Mouse (Mus musculus): ENCODE measurements around the gene Sec11a. TPM values are rescaled to one million over a fixed set of nuclear protein-coding genes. Genes with fewer than 3 reads are reported as not detected.

Sec11a gene
- polyA plus RNA-seq, 1 experiment from 2014 or later, result 120 TPM

GRCm38 (mm10) chr7:80918982-80919646, 28.5 kb downstream of the Sec11a start:
- Histone ChIP-seq H3K4me3 (replicated peaks) (no peak overlapping the region), H3K27me3 (no peaks in the 10 kb centered on the region), H3K4me1 (replicated peaks) (peaks cover 22% of the 10 kb centered on the region), H3K36me3 (peaks cover 69% of the 10 kb centered on the region), H3K9me3 (replicated peaks) (no peaks in the 10 kb centered on the region), H3K9ac (no peak overlapping the region), H3K27ac (no peak overlapping the region; the same call in 1 of the 2 replicates), H3K4me2 (no peak overlapping the region)
- ATAC-seq (ENCODE audit: low read depth) (peak; percentile 59), DNase-seq (no peak)
- WGBS (ENCODE audit: insufficient replicate concordance), result 23% methylated on average over 8 of the region's 8 CpGs

DNA sequence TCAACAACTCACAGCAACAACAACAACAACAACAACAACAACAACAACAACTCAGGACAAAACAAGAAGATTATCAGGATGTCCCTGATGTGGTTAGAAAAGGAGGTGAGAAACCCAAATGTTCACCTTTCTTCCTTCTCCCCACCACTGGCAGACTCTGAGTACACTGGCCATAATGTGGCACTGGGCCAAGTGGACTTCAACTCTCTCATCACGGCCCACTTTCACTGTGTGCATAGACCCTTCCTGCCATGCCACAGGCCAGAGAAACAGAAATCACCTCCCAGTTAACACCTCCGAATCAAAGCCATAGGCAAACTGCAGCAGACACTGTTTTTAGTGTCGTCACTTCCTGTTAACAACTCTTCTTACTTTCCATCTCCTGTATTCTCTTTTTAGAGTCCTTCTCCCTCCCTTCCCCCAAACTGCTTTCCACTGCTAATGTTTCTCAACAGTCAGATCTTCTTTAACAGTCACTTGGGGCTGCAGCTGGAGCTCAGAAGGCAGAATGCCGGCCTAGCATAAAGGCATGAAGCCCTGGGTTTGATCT, 29.6 kb downstream of the Sec11a start:
- peaks cover 76% of the 10 kb centered on the region for H3K36me3 ChIP-seq
- DNase-seq (no peak), ATAC-seq (ENCODE audit: low read depth) (no peak)
- H3K4me3 ChIP-seq (replicated peaks), result no peak overlapping the region
- WGBS (ENCODE audit: insufficient replicate concordance), result 75% methylated on average over 4 of the region's 4 CpGs
- H3K4me1 ChIP-seq (replicated peaks), result peaks cover 22% of the 10 kb centered on the region
- no peaks in the 10 kb centered on the region for H3K27me3 ChIP-seq
- H3K4me2 ChIP-seq, result no peak overlapping the region
- H3K9ac ChIP-seq, result no peak overlapping the region
- H3K9me3 ChIP-seq (replicated peaks), result no peaks in the 10 kb centered on the region
- H3K27ac ChIP-seq, result no peak overlapping the region

GRCm38 (mm10) chr7:80912496-80912895, 35.1 kb downstream of the Sec11a start:
- no peaks in the 10 kb centered on the region for H3K4me1 ChIP-seq (replicated peaks)
- H3K9me3 ChIP-seq (replicated peaks), result no peaks in the 10 kb centered on the region
- H3K27me3 ChIP-seq, result no peaks in the 10 kb centered on the region
- no peak overlapping the region for H3K4me3 ChIP-seq (replicated peaks)
- 79% methylated on average over 8 of the region's 8 CpGs for WGBS (ENCODE audit: insufficient replicate concordance)
- no peak for ATAC-seq (ENCODE audit: low read depth)
- no peak overlapping the region for H3K27ac ChIP-seq
- H3K9ac ChIP-seq, result no peak overlapping the region
- no peak overlapping the region for H3K4me2 ChIP-seq
- no peak for DNase-seq
- H3K36me3 ChIP-seq, result peaks cover 71% of the 10 kb centered on the region

GRCm38 (mm10) chr7:80911053-80911452, 36.5 kb downstream of the Sec11a start:
- Histone ChIP-seq H3K36me3 (peaks cover 57% of the 10 kb centered on the region), H3K9me3 (replicated peaks) (no peaks in the 10 kb centered on the region), H3K9ac (no peak overlapping the region), H3K4me1 (replicated peaks) (no peaks in the 10 kb centered on the region), H3K27me3 (no peaks in the 10 kb centered on the region), H3K27ac (no peak overlapping the region), H3K4me2 (no peak overlapping the region), H3K4me3 (replicated peaks) (no peak overlapping the region)
- DNase-seq (peak; percentile 32), ATAC-seq (ENCODE audit: low read depth) (no peak)
- WGBS (ENCODE audit: insufficient replicate concordance), result 64% methylated on average over 7 of the region's 7 CpGs

- ATAC-seq (ENCODE audit: low read depth) (no peak), DNase-seq (peak; percentile 45)
- H3K27me3 ChIP-seq, result no peaks in the 10 kb centered on the region
- 0 out of 2 replicates have a peak, but pooled peaks cover 5% of the 10 kb centered on the region for H3K36me3 ChIP-seq
- H3K4me2 ChIP-seq, result peak within 1 kb of the TSS; percentile 88
- peaks cover 36% of the 10 kb centered on the region for H3K4me1 ChIP-seq (replicated peaks)
- H3K9ac ChIP-seq, result peak within 1 kb of the TSS; percentile 72
- no peak within 1 kb of the TSS for H3K27ac ChIP-seq
- peak within 1 kb of the TSS; percentile 60 for H3K4me3 ChIP-seq (replicated peaks)
- WGBS (ENCODE audit: insufficient replicate concordance), result 3% methylated on average over 19 of the region's 19 CpGs
- H3K9me3 ChIP-seq (replicated peaks), result no peaks in the 10 kb centered on the region
Measured at GRCm38 (mm10) chr7:80904921-80905515, 42.6 kb downstream of the Sec11a start, which contains the start of gene Nmb. TSS of gene Nmb (minus strand) at chr7:80905076.

DNA sequence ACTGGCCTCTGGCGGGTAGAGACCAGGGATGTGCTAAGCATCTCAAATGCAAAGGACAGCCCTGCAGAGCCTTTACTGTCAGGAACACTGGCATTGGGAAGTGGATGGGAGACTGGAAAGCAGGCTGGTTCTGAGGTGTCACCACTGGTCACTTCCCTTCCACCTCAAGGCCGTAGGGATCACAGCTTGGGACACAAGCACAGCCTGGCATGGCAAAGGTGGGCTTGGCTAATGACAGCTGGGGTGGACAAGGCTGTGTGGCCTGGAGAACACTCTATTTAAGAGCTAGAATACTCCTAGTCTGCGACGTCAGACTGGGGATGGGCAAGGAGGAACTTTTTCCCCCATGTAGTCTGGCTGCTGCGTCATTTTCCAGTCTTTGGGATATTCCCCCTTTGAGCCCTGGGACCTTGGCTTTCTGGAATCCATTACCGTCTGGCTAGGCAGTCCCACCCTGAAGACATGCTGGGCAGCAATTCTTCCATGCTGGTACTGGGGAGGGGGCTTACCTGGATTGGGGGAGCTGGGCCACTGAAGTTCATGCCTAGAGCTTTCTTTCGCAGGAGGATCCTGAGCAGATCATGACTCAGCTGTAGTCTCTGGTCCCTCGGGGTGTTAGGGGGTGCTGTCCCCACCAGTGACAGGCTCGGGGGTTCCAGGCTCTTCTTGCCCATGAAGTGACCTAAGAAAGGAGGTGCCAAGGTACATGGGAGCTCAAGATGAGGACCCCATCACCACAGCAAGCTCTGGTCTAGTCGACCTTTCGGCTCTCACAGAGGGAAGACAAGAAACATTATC, 43.8 kb downstream of the Sec11a start:
- DNase-seq (no peak), ATAC-seq (ENCODE audit: low read depth) (no peak)
- Histone ChIP-seq H3K4me1 (replicated peaks) (peaks cover 45% of the 10 kb centered on the region), H3K9me3 (replicated peaks) (no peaks in the 10 kb centered on the region), H3K4me3 (replicated peaks) (no peak overlapping the region), H3K36me3 (peaks cover 7% of the 10 kb centered on the region), H3K9ac (no peak overlapping the region), H3K27me3 (no peaks in the 10 kb centered on the region), H3K27ac (no peak overlapping the region), H3K4me2 (peak overlapping the region; percentile 88)
- WGBS (ENCODE audit: insufficient replicate concordance), result 77% methylated on average over 11 of the region's 11 CpGs

DNA sequence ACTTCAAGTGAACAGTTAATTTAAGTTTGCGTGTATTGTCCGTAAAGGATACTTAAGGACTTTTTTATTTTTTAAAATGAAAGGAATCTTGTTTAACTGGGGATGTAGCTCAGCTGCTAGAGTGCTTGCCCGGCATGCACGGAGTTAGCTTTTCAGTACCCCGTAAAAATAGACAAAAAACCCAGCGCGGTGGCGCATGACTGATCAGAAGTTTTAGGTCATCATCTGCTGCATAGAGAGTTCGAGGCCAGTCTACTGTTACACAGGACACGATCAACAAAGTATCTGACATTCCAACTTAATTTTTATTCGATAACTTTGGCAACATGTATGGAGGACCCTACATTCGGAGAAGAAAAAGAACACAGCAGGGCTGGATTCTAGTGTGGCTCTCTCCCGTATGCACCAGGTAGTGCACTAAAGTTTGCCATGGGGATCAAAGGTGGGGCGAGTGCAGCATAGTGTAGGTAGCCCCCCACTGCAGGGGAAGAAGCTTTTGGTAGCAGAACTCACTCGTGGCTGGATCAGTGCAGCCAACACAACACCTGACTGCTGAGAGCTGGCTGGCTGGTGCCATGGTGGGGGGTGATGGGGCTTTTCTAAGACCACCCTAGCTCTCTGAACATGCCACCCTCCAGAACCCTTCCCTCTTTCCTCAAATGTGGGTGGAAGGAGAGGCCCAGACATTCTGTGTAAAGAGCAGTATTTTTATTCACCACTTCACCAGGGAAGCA, 45.9 kb downstream of the Sec11a start:
- H3K4me2 ChIP-seq, result peak overlapping the region; percentile 87
- ATAC-seq (ENCODE audit: low read depth), result no peak
- H3K9ac ChIP-seq, result peak overlapping the region; percentile 77
- H3K4me3 ChIP-seq (replicated peaks), result peak overlapping the region; percentile 79
- no peaks in the 10 kb centered on the region for H3K27me3 ChIP-seq
- peaks cover 56% of the 10 kb centered on the region for H3K4me1 ChIP-seq (replicated peaks)
- peak overlapping the region; percentile 85 for H3K27ac ChIP-seq
- H3K9me3 ChIP-seq (replicated peaks), result no peaks in the 10 kb centered on the region
- peaks cover 28% of the 10 kb centered on the region for H3K36me3 ChIP-seq
- DNase-seq, result no peak
- 32% methylated on average over 15 of the region's 15 CpGs for WGBS (ENCODE audit: insufficient replicate concordance)

- peaks cover 35% of the 10 kb centered on the region for H3K36me3 ChIP-seq
- peak within 1 kb of the TSS; percentile 79 for H3K4me3 ChIP-seq (replicated peaks)
- peak within 1 kb of the TSS; percentile 87 for H3K4me2 ChIP-seq
- no peaks in the 10 kb centered on the region for H3K27me3 ChIP-seq
- H3K4me1 ChIP-seq (replicated peaks), result peaks cover 56% of the 10 kb centered on the region
- peak within 1 kb of the TSS; percentile 77 for H3K9ac ChIP-seq
- WGBS (ENCODE audit: insufficient replicate concordance), result under 1% methylated on average over 36 of the region's 36 CpGs
- DNase-seq (peak; percentile 88), ATAC-seq (ENCODE audit: low read depth) (peak; percentile 96)
- peak within 1 kb of the TSS; percentile 85 for H3K27ac ChIP-seq
- no peaks in the 10 kb centered on the region for H3K9me3 ChIP-seq (replicated peaks)
Measured at GRCm38 (mm10) chr7:80900944-80901501, 46.6 kb downstream of the Sec11a start, which contains the start of gene Wdr73. TSS of gene Wdr73 (minus strand) at chr7:80901269.

DNA sequence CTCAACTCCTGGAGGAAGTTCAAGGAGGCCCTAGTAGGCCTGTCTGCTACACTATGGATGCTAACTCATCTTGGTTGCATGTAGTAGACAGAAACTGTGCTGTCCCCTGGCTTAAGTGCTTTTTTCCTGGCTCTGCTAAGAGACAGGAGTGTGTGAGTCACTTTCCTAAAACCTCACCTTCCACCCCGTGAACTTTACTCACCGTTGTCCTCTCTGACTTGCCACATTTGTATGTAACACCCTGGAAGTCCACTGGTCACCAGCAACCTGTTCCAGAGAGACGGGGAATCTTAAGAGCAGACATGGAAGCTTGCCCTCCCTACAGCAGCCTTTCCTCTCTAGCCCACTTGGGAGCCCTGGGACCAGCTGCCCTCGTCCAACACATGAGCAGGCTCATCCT, 49.9 kb downstream of the Sec11a start:
- H3K9me3 ChIP-seq (replicated peaks), result no peaks in the 10 kb centered on the region
- WGBS (ENCODE audit: insufficient replicate concordance), result 75% methylated on average over 4 of the region's 4 CpGs
- no peaks in the 10 kb centered on the region for H3K27me3 ChIP-seq
- no peak overlapping the region for H3K27ac ChIP-seq
- H3K4me2 ChIP-seq, result no peak overlapping the region
- DNase-seq (no peak), ATAC-seq (ENCODE audit: low read depth) (no peak)
- no peak overlapping the region for H3K4me3 ChIP-seq (replicated peaks)
- H3K9ac ChIP-seq, result 0 out of 2 replicates have a peak overlapping the region, but pooled peaks have one; percentile 4
- peaks cover 39% of the 10 kb centered on the region for H3K4me1 ChIP-seq (replicated peaks)
- H3K36me3 ChIP-seq, result peaks cover 62% of the 10 kb centered on the region

DNA sequence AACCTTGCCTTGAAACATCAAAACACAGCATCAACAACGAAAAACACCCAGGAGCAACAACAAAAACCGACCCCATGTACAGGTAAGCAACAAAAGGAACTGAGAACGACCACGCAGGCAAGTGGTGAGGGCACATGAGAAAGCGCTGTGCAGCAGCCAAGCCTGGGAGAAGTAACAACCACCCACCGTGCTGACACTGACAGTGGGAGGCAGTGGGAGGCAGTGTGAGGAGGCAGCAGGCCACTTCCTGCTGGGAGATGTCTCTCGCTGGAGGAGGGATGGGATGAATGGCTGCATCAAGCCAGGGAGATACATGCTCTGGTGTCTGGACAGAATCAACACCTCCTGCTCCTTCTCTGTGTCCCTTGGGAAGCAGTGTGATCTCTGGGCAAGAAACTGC, 50.4 kb downstream of the Sec11a start:
- Histone ChIP-seq H3K27ac (no peak overlapping the region), H3K4me2 (no peak overlapping the region), H3K36me3 (peaks cover 68% of the 10 kb centered on the region), H3K27me3 (no peaks in the 10 kb centered on the region), H3K9ac (no peak overlapping the region), H3K9me3 (replicated peaks) (no peaks in the 10 kb centered on the region), H3K4me1 (replicated peaks) (peaks cover 36% of the 10 kb centered on the region), H3K4me3 (replicated peaks) (no peak overlapping the region)
- WGBS (ENCODE audit: insufficient replicate concordance), result 77% methylated on average over 7 of the region's 7 CpGs
- ATAC-seq (ENCODE audit: low read depth) (no peak), DNase-seq (no peak)

Measured in liver, embryonic 13.5 days (tissue).